Mouse (Mus musculus): ENCODE measurements around the gene Tmem86a. TPM values are rescaled to one million over a fixed set of nuclear protein-coding genes. Genes with fewer than 3 reads are reported as not detected.

Gene Tmem86a
- polyA plus RNA-seq (2016; fragmentation: Nextera tagmentation; extraction: Ambion mirVana): 8.3 and 11.8 TPM in 2 replicates

DNA sequence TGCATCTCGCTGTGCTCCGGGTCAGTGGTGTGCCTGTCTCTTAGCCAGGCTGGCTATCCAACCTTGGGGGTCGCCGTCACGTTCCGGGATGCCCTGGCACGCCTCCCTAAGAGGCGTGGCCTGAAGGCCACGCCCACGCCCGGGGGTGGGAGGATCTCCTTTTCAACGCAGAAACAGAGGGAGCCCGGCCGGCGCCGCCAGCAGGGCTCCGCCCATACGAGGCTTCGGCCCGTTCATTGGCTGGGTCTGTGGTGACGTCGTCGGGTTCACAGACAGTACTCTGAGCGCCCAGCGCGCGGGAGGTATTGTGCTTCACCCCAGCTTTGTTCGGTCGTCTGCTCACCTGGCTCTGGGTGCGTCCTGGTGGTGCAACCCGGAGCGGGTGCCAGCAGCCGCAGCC, at the start of gene Tmem86a:
TSS of gene Tmem86a (plus strand) at position 236 of the 400 bp plus-strand sequence.
- 0% methylated on average over 33 of the region's 33 CpGs for WGBS
- Histone ChIP-seq H3K36me3 (peaks cover 10% of the 10 kb centered on the region; the same call in 1 of the 2 replicates), H3K9me3 (replicated peaks) (no peaks in the 10 kb centered on the region)

DNA sequence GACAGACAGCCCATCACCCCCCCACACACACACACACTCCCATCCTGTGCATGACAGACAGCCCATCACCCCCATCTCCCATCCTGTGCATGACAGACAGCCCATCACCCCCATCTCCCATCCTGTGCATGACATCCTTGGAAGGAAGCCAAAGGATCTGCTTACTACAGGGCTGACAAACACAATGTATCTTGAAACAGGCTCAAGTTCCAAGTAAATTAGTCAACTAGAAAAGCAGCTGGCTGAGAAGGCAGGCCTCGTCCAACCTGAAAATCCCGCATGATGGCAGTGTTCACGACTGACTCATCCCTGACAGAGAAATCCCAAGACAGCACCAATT, 49.8 kb upstream of the Tmem86a start:
- Histone ChIP-seq H3K36me3 (peaks cover 40% of the 10 kb centered on the region), H3K9me3 (replicated peaks) (no peaks in the 10 kb centered on the region), H3K4me3 (no peak overlapping the region), H3K4me1 (peaks cover 12% of the 10 kb centered on the region; the same call in 1 of the 2 replicates), H3K27ac (no peak overlapping the region), H3K27me3 (ENCODE audit: low read depth, poor library complexity, severe bottlenecking) (no peaks in the 10 kb centered on the region)
- DNase-seq (ENCODE audit: low spot score): no peak
- WGBS: 86% methylated on average over 3 of the region's 3 CpGs

More for the DNA sequence above, at the start of gene Tmem86a:
- H3K27ac ChIP-seq: peak within 1 kb of the TSS; percentile 94
- H3K4me3 ChIP-seq: peak within 1 kb of the TSS; percentile 97
- peak; percentile 94 for DNase-seq (ENCODE audit: low spot score)
- H3K4me1 ChIP-seq: peaks cover 18% of the 10 kb centered on the region
- H3K27me3 ChIP-seq (ENCODE audit: low read depth, poor library complexity, severe bottlenecking): peaks cover 7% of the 10 kb centered on the region; the same call in 1 of the 2 replicates

DNA sequence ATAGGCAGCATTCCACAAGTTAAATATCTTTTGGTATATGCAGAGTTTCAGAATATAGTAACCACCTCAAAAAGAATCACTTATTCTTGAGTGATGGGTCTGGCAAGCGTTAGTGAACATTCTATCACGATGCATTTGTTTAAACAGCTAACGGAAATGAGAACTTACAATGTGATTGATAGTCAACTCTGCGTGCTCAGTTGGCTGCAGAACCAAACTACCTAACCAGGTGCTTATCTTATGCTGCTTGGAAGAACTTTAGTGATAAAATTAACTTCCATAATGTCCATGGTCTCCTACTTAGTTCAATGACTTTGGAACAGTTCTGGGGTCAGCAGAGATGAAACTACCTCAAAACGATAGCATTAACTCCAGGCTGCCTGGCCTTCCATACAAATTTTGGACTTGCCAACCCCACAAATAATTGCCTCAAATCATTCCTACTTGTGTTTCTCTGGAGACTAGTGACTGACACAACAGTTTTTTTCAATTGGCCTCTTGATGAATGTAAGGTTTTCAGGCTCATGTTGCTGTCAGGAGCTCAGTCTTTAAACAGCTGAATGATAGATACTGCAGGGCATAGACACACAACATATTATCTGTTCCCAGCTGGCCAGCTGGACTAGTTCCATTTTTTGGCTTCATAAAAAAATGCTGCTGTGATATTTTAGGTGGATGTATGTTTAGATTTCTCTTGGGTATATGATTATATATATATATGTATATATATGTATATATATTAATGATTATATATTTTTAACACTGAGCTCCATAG, 49.1 kb upstream of the Tmem86a start:
- peaks cover 33% of the 10 kb centered on the region for H3K36me3 ChIP-seq
- no peaks in the 10 kb centered on the region for H3K9me3 ChIP-seq (replicated peaks)
- H3K27me3 ChIP-seq (ENCODE audit: low read depth, poor library complexity, severe bottlenecking): no peaks in the 10 kb centered on the region
- no peak overlapping the region for H3K4me3 ChIP-seq
- no peak overlapping the region for H3K27ac ChIP-seq
- WGBS: 87% methylated on average over 5 of the region's 5 CpGs
- peaks cover 12% of the 10 kb centered on the region; the same call in 1 of the 2 replicates for H3K4me1 ChIP-seq
- no peak for DNase-seq (ENCODE audit: low spot score)

DNA sequence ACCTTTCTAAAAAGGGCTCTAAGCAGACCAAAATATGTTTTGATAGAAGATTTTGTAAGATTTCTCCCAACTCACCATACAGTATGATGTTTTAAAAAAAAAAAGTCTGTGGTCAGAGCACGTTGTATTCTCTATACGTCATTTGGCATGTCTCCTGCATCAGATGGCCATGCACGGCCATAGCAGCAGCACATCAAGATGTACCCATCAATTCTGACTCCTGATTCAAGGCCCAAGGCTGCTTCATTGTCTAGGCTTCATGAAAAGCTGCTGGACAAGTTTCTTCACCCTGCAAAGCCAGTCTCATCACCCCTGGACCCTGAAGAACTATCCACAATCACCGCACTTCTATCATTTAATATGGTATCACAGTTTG, 48.5 kb upstream of the Tmem86a start:
- Histone ChIP-seq H3K27me3 (ENCODE audit: low read depth, poor library complexity, severe bottlenecking) (no peaks in the 10 kb centered on the region), H3K9me3 (replicated peaks) (no peaks in the 10 kb centered on the region), H3K4me1 (peaks cover 17% of the 10 kb centered on the region), H3K36me3 (peaks cover 28% of the 10 kb centered on the region), H3K27ac (no peak overlapping the region), H3K4me3 (no peak overlapping the region)
- WGBS: 75% methylated on average over 4 of the region's 4 CpGs
- DNase-seq (ENCODE audit: low spot score): no peak

DNA sequence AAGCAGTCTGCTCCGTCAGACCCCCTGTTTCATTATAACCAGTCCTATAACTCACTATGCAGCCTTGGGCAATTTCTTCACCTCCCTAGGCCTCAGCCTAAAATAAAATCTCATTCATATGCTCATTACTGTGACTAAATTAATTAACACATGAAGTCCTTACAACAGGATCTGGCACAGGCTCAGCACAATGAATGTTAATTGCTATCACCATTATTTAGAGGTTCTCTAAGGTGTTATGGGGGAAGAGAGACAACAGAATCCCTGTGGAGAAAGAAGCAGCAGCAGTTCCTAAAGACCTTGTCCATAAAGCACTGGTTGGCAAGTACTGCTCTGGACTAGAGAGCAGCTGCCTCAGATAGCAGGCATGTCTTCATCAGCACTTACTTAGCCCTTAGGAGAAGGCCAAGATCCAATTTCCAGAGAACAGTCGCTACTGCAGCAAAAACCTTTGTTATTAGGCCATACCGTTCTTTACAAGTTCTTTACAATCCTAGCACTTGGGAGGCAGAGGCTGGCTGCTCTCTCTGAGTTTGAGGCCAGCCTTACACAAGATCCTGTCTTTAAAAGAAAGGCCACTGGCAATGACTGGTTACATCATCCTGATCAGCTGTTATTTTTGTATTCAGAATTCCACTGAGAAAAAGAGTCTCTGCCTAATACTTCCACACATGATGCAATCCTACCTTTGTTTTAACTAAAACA, 46.8 kb upstream of the Tmem86a start:
- peaks cover 11% of the 10 kb centered on the region for H3K36me3 ChIP-seq
- peaks cover 22% of the 10 kb centered on the region for H3K4me1 ChIP-seq
- H3K27me3 ChIP-seq (ENCODE audit: low read depth, poor library complexity, severe bottlenecking): no peaks in the 10 kb centered on the region
- no peak overlapping the region for H3K4me3 ChIP-seq
- no peaks in the 10 kb centered on the region for H3K9me3 ChIP-seq (replicated peaks)
- no peak overlapping the region for H3K27ac ChIP-seq
- no peak for DNase-seq (ENCODE audit: low spot score)
- WGBS: 39% methylated on average over 3 of the region's 3 CpGs

DNA sequence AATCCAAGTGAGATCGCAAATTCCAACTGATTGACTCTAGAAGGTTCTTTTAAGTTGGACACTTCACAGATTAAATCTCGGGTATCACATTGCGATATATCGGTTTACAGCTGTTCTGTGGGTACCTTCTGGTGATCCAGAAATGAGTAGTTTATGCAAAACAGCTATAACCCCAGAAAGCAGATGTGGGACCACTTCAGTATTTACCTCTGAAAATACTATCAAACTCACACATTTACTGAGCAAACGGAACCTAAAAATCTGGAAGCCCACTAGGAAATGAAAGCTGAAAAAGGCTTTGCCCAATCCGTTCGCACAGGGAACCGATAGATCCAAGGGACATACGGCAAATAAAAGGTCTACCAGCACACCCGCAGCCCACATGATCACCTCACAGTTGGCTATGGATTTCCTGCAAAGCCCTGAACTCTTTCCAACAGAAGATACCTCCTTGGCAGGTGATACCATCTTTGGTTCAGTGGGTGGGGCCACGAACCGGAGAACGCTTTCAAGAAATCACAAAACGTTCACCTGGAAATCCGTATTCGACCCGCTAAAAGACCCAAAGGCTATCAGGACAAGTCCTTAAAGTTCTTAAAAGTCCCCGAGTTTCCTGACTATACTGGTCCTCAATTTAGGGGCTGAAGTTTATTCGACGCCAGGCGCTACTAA, 43.2 kb upstream of the Tmem86a start:
- peaks cover 22% of the 10 kb centered on the region for H3K4me1 ChIP-seq
- DNase-seq (ENCODE audit: low spot score): no peak
- H3K4me3 ChIP-seq: peak overlapping the region; percentile 77
- H3K9me3 ChIP-seq (replicated peaks): no peaks in the 10 kb centered on the region
- H3K27me3 ChIP-seq (ENCODE audit: low read depth, poor library complexity, severe bottlenecking): no peaks in the 10 kb centered on the region
- 30% methylated on average over 21 of the region's 21 CpGs for WGBS
- peak overlapping the region; percentile 88; the same call in 1 of the 2 replicates for H3K27ac ChIP-seq
- H3K36me3 ChIP-seq: no peaks in the 10 kb centered on the region

DNA sequence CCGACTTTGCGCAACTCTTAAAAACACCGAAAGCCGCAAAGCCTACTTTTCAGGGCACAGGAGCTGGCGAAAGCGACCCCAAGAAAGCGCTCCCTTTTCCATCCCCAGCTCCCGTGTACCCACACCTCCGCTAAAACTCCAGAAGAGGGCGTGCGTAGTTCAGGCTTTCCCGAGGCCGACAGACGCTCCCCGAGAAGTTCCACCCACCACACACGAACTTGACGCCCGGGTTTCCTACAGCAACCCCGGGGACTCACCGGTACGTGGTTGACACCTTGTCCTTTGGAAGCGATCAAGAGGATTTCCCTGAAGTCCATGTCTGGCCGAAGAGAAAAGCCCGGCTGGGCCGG, 42.6 kb upstream of the Tmem86a start:
- Histone ChIP-seq H3K36me3 (no peaks in the 10 kb centered on the region), H3K27ac (peak overlapping the region; percentile 88), H3K9me3 (replicated peaks) (no peaks in the 10 kb centered on the region), H3K4me1 (peaks cover 17% of the 10 kb centered on the region), H3K4me3 (peak overlapping the region; percentile 77), H3K27me3 (ENCODE audit: low read depth, poor library complexity, severe bottlenecking) (no peaks in the 10 kb centered on the region)
- under 1% methylated on average over 25 of the region's 25 CpGs for WGBS
- no peak for DNase-seq (ENCODE audit: low spot score)

DNA sequence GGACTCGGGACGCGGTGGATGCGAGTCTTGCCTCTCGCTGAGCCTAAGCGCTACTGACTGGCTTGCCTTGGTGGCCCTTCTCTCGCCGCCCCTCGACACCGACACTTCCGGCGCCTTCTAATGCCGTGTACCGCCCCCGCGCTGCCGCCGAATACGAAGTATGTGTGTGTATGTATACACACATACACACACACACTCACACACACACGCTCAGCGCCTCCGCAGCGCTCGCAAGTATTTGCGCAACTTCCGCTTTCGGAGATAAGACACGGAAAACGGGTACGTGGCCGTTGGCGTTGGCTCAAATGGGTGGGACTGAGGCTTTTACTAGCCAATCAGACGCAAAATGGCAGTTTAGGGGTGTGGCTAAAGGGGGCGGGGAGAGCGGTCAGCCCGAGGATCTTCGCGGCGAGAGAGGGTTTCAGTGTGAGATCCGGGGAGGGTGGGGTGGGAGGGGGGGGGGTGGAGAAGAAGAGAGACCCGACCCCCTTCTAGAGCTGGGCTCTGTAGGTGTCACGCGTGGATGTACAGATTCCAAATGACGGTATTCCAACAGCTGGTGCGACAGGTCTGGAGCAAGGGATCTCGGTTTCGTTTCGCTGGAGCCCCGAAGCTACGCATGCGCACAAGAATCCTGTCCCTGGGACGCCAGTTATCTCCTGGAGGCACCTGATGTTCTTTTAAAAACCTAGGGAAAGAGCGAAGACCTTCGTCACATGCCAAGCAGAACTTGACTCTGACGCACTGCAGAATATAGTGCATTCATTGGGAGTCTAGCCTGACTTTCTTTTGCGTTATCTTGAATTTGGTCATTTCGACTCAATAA, 42.0 kb upstream of the Tmem86a start, which contains the start of gene Spty2d1:
TSS of gene Spty2d1 (minus strand) at position 244 of the 826 bp plus-strand sequence.
- Histone ChIP-seq H3K4me1 (peaks cover 17% of the 10 kb centered on the region), H3K27me3 (ENCODE audit: low read depth, poor library complexity, severe bottlenecking) (no peaks in the 10 kb centered on the region), H3K9me3 (replicated peaks) (no peaks in the 10 kb centered on the region), H3K27ac (peak within 1 kb of the TSS; percentile 88), H3K4me3 (peak within 1 kb of the TSS; percentile 77), H3K36me3 (no peaks in the 10 kb centered on the region)
- DNase-seq (ENCODE audit: low spot score): peak; percentile 94
- 1% methylated on average over 57 of the region's 57 CpGs for WGBS

DNA sequence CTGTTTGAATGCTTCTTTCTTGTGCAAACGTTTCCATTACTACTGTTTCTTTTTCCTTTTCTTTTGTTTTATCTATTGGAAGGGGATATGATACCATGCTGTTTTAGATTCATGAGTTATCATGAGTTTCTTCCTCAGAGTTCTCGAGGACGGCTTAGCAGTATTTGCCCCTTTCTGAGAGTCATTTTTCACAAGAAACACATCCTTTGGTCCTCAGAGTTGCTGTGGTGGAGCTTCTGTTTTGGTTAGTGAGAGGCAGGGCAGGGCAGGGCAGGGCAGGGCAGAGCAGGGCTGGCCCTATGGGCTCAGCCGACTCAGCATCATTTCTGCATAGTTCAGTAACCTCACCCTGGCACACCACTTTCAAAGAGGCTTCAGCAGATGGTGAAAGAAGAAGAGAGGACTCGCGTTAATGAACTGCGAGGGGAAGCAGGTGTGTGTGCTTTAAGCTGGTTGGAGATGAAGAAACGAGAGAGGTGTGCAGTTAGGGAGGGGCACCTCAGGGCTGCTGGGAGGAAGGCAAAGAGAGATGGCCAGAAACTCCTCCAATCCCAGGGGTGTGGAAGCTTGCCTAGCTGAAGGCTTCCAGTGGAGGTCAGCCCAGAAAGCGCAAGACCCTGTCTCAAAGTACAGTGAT, 37.2 kb upstream of the Tmem86a start:
- no peak for DNase-seq (ENCODE audit: low spot score)
- Histone ChIP-seq H3K36me3 (no peaks in the 10 kb centered on the region), H3K27ac (no peak overlapping the region), H3K4me1 (peaks cover 13% of the 10 kb centered on the region), H3K9me3 (replicated peaks) (no peaks in the 10 kb centered on the region), H3K27me3 (ENCODE audit: low read depth, poor library complexity, severe bottlenecking) (no peaks in the 10 kb centered on the region), H3K4me3 (no peak overlapping the region)
- 45% methylated on average over 9 of the region's 9 CpGs for WGBS

DNA sequence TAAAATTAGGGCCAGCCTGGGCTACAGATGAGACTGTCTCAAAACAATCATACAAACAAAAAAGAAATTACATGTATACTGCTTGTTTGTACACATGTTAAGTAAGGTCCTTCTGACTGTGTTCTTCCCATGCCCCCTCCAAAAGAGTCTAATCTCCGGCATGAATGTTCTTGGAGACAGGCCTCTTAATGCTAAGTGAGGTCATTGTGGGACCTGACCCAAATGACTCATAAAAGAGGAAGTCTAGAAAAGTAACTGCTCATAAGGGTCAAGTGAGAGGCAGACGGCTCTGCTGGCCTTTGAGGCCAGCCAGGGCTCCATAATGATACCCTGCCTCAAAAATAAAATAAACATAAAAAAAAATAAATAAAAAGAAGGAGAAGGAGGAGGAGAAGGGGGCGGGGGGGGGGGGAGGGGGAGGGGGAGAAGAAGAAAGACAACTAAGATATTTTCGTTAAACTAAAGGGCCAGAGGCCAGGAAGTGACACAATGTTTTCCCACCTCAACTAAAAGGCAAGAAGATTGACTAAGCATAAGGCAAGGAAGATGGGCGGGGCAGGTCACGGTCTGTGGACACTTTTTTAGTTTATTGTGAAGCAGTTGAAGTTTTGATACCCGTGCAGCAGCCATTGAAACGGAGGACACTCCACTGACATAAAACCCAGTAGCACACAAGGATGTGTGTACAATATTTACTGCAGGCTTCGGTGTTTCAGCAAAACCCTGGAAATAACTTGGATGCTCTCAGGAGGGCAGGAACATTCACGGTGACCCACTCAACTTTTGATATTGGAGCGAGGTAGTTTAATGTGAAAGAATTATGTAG, 35.6 kb upstream of the Tmem86a start:
- no peak for DNase-seq (ENCODE audit: low spot score)
- Histone ChIP-seq H3K36me3 (no peaks in the 10 kb centered on the region), H3K9me3 (replicated peaks) (no peaks in the 10 kb centered on the region), H3K4me3 (no peak overlapping the region), H3K27me3 (ENCODE audit: low read depth, poor library complexity, severe bottlenecking) (no peaks in the 10 kb centered on the region), H3K27ac (peak overlapping the region; percentile 72; the same call in 1 of the 2 replicates), H3K4me1 (peaks cover 7% of the 10 kb centered on the region)
- WGBS: 67% methylated on average over 11 of the region's 11 CpGs

DNA sequence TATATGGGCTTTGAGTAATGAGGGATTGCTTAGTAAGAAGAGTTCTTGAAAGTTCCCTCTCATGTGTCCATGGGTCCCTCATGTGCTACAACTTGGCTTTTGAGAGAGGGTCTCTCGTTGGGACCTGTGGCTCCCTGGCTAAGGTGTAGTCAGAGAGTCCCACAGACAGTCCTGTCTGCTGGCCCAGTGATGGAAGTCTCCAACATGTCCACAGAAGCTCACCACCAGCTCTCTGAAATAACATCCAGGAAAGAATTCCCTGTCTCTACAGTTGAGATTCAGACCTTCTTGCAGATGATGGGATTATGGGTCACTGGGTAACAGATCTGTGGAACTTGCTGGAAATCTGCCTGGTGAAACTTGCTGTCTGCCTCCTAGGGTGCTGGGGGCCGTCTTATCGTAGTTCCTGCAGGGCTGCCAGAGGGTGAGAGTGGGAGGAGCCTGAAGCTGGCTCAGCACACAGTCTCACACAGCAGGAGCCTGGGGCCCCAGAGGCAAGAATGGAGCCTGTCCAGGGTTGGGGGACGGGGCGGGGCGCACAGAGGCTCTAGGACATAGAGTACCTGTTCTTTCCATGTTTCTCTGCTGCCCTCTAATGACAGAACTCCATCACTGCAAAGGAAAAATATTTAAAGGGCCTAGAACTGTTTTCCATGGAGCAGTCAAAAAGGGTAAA, 34.9 kb upstream of the Tmem86a start:
- H3K27me3 ChIP-seq (ENCODE audit: low read depth, poor library complexity, severe bottlenecking): peaks cover 3% of the 10 kb centered on the region; the same call in 1 of the 2 replicates
- DNase-seq (ENCODE audit: low spot score): peak; percentile 80
- H3K4me1 ChIP-seq: peaks cover 7% of the 10 kb centered on the region
- 9% methylated on average over 6 of the region's 6 CpGs for WGBS
- H3K9me3 ChIP-seq (replicated peaks): no peaks in the 10 kb centered on the region
- H3K4me3 ChIP-seq: peak overlapping the region; percentile 33
- no peaks in the 10 kb centered on the region for H3K36me3 ChIP-seq
- peak overlapping the region; percentile 72; the same call in 1 of the 2 replicates for H3K27ac ChIP-seq
